Mouse (Mus musculus) adrenal gland, postnatal 10 days (tissue): Measurements from ENCODE around the gene Tfr2. TPM values are rescaled to one million over a fixed set of nuclear protein-coding genes. Genes with fewer than 3 reads are reported as not detected.
A peak's percentile ranks its signal among the peaks of the same experiment; 100 is the strongest.

ENCODE experiments used
- DNase-seq: peaks from one replicate; pipeline ENCODE4 v3.0.0; 2021; ENCODE audit warnings: mixed read lengths
- long read RNA-seq, 2 experiments: library from polyadenylated mRNA; stranded (forward); transcript quantifications; one replicate each; pipeline ENCODE4 v2.0.0; 2021
- total RNA-seq, 2 experiments: library from RNA; stranded (reverse); gene quantifications; 2 replicates each; pipeline ENCODE4 v1.2.3; 2021

Gene Tfr2
- total RNA-seq = 10 to 100 TPM; 18.8 to 42.1 TPM
- long read RNA-seq, experiment 1, transcript Tfr2-201 (20 exons, 2,926 nt) = major isoform, 11 of 68 reads
- long read RNA-seq, experiment 1, partial matches to known transcripts = 39 of 68 reads
- long read RNA-seq, experiment 1, other reads (novel, unspliced or antisense) = 8 of 68 reads
- long read RNA-seq, experiment 2, partial matches to known transcripts = 0 of 1 reads
- long read RNA-seq, experiment 2, other reads (novel, unspliced or antisense) = 0 of 1 reads

DNA sequence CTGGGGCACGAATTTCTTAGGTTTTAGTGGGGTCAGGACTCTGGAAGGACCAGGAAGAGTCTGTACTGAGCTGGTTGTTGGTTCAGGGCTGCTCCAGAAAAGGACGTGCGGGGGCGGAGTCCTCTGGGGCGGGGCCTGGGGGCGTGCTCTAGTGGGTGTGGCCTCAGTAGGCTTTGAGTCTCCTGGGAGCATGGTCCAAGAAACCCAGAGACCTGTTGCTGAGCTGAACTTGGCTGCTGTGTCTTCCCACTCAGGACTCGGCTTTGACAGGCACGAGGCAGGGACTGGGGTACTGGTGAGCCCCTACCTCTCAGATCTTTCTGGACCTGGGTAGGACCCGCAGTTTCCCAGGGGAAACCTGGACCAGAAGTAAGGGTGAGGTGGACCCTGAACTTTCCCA, at the start of gene Tfr2:
Gene Tfr2 (plus strand): TSS at position 176 of the 400 bp plus-strand sequence.
- DNase-seq = peak; percentile 79

DNA sequence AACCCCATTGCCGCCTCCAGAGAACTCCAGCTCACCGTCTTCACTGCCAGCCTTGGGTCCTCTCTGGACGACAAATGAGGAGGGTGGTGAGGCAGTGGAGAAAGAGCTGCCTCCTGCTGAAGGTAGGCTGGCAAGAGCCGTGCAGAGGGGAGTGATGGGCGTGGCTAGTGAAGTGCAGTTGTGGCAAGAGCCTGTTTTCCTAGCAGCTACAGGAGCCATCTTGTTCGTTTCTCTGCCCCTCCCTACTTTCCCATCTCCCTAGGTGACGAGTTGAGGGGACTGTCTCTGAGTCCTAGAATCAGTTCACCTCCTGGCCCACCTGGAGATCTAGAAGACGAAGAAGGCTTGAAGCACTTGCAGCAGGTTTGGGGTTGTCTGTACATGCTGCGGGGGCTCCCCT, 47.8 kb upstream of the Tfr2 start:
- no peak for DNase-seq

DNA sequence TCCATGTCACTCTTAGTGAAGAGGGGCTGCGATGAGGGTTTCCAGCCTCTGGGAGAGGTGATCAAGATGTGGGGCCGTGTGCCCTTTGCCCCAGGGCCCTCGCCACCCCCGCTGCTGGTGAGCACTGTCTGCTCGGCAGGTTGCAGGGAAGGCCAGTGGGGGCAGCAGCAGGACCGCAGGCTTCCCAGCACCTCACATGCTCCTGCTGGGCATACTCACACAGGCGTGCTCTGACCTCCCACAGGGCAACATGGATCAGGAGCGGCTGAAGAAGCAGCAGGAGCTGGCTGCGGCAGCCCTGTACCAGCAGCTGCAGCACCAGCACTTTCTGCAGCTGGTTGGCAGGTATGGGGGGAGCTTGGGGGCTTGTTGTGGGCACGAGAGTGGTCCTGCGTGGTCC, 46.9 kb upstream of the Tfr2 start:
- DNase-seq = no peak

DNA sequence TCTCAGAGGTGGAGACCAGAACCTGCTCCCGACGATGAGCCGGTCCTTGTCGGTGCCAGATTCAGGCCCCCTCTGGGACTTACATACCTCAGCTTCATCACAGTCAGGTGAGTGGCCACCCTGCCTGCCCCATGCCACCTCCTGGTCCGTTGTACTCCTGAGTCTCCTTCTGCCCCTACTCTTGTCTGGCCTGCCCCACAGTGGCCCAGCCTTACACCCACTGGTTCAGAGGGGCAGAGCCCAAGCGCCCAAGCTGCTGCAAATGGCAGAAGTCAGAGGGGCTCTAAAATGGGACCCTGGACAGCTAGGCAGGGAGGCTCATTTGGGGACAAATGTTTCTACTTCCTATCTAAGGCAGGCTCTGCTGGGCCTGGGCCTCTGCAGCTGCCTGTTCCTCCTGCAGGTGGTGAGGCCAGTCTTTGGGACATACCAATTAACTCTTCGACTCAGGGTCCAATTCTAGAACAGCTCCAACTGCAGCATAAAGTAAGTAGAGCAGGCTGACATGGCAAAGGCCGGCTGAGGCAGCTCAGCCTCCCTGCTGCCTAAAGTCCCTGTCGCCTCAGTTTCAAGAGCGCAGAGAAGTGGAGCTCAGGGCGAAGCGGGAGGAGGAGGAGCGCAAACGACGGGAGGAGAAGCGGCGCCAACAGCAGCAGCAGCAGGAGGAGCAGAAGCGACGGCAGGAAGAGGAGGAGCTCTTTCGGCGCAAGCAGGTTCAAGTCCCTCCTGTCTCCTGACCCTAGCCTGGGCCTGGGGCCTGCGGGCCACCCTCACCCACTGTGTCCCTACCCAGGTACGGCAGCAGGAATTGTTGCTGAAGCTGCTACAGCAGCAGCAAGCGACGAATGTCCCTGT, 46.0 kb upstream of the Tfr2 start:
- DNase-seq = no peak

DNA sequence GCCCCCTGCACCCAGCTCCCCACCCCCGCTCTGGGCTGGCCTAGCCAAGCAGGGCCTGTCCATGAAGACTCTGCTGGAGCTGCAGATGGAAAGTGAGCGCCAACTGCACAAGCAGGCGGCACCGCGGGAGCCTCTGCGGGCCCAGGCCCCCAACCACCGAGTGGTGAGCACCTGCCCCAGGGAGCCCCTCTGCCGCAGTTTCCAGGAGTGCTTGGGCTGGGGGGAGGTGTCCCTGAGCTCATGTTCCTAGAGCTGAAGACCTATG, 45.5 kb upstream of the Tfr2 start:
- no peak for DNase-seq

DNA sequence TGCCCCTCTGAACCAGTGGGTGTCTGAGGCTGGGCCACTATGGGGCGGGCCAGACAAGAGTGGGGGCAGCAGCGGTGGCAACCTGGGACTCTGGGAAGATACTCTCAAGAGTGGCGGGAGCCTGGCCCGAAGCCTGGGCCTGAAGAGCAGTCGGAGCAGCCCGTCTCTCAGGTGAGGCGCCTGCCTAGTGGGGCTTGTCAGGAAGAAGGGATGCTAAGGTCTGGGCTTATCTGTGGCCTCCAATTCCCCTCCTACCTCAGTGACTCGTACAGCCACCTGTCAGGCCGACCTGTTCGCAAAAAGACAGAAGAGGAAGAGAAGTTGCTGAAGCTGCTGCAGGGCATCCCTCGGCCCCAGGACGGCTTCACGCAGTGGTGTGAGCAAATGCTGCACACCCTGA, 45.0 kb upstream of the Tfr2 start:
- DNase-seq = no peak

DNA sequence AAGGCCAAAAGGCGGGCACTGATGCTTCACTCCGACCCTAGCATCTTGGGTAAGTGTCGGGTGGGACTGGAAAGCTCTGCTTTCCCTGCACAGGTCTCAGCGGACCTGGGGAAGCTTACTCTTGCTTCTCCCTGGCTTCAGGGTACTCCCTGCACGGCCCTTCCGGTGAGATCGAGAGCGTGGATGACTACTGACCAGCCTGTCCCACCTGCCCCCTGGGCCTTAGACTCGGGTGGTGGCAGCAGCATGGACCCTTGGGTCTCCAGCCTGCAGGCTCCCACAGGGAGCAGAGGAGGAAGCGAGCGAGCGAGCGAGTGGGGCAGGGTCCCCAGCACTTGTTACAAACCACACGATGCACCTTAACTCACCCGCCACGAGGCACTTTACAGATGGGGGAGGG, 44.1 kb upstream of the Tfr2 start:
- DNase-seq = no peak

DNA sequence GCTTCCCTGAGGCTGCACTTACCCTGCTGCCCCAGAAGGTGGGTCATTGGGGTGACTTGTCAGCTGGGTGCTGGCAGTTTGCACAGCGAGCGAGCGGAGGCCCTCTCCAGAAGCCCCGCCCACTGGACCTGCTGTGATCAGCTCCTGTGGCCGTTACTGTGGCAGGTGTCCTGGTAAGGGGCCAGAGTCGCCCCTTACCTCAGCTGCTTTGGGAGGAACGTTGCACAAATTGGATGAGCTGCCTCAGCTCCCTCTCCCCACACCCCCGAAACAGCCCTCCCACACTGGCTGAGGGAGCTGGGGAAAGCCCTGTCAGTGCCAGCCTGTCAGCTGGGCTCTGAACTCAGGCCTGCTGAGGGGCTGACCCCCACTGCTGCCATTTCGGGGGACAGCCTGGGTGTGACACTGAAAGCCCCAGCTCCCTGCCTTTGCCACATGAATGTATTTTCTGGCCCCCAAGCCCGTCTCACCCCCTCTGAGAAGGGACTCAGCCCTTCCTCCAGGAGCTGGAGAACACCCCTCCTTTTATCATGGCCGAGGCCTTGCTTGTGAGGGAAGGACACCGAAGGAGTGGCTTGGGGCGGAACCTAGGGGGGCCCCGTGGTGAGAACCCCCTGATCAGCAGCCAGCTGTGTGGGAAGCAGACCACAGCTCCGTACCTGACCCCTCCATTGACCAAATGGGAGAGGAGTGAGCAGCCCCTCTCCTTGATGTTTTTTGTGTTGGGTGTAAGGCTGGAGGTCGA, 43.3 kb upstream of the Tfr2 start:
- peak; percentile 67 for DNase-seq

DNA sequence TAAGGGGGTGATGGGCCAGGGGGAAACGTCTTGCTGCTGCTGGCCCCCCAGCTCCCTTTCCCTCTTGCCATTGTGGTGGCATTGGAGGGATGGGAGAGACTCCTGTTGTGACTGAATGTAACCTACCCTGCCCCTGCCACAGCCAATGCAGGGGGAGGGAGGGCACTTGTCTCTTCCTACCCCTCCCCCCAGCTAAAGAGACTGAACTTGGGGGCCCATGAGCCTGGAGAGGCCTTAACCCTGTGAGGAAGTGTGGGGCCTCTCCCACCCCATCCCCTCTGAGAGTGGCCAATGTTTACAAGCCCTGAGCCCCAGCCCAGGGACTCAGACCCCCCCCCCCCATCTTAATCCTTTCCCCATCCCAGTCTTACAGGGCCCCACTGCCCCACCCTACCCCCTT, 42.2 kb upstream of the Tfr2 start:
- no peak for DNase-seq

DNA sequence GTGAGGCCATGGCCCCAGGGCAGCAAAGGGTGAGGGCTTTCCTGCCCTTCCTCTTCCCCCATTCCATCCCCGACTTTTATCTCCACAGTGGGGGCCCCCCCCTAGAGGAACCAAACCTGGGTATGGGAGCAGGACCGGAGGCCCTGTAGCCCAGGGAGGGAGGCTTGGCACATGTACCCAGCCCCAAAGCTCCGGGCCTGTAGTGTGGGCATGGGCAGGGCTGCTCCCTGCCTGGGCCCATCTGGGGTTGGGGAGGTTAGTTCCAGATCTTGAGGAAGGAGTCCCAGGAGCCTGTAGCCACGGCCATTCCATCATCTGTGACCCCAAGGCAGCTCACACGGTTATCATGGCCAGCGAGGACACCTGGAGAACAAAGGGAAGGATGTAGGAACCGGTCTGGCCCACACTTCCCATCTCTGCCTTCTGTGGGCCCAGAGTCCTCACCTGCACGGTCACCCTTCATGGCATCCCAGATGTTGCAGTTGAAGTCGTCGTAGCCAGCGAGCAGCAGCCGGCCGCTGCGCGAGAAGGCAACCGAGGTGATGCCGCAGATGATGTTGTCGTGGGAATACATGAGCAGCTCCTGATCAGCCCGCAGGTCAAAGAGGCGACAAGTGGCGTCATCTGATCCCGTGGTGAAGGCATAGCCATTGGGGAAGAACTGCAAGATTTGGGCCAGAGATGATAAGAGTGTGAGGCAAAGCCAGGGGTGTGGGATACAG, 41.2 kb upstream of the Tfr2 start:
- no peak for DNase-seq

DNA sequence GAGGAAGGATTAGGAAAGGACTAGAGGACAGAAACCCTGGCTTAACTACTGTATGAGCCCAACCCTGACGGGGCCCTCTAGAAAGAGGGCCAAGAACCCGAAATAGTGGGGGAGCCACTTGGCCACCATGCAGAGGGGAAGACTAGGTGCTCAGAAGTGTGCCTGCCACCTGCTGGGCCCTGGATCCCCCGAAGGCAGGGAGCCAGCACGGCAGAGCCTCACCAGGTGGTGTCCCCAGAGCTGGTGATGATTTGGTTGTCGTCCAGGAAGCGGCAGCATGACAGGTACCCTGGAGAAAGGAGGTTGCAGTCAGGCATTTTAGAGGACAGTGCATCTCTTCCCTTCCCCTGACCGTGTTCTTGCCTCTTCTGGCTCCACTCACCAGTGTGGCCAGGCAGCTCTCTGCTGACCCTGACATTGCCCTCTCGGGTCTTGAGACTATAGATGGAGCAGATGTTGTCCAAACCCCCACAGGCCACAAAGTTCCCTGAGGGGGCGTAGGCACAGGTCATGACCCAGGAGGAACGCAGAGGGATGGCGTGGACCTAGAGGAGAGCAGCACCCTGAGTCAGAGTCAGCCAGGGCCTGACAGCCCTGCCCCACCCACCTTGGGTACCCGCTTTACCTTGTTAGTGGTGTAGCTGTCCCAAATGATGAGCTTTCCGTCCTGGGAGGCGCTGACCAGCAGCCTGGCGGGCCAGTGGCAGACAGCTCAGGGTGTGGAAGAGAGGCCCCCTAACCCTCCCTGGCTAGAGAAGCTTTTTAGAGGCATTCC, 40.2 kb upstream of the Tfr2 start:
- DNase-seq = no peak

DNA sequence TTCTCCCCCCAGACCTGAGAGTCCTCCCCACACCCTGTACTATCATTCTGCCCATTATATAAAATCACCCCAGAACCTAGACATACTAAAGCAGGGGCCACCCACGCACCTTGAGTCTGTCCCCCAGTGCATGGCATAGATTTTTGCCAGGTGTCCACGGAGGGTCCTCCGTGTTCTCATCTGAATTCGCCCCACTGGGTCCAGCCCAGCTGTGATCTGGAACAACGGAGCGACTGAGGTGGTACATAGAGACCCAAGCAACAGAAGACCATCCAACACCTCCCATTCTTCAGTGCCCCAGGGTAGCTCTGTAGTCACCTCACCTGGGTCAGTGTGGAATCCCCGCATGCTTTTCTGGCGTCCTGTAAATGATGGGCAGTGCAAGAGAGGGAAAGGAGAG, 39.6 kb upstream of the Tfr2 start:
- no peak for DNase-seq

DNA sequence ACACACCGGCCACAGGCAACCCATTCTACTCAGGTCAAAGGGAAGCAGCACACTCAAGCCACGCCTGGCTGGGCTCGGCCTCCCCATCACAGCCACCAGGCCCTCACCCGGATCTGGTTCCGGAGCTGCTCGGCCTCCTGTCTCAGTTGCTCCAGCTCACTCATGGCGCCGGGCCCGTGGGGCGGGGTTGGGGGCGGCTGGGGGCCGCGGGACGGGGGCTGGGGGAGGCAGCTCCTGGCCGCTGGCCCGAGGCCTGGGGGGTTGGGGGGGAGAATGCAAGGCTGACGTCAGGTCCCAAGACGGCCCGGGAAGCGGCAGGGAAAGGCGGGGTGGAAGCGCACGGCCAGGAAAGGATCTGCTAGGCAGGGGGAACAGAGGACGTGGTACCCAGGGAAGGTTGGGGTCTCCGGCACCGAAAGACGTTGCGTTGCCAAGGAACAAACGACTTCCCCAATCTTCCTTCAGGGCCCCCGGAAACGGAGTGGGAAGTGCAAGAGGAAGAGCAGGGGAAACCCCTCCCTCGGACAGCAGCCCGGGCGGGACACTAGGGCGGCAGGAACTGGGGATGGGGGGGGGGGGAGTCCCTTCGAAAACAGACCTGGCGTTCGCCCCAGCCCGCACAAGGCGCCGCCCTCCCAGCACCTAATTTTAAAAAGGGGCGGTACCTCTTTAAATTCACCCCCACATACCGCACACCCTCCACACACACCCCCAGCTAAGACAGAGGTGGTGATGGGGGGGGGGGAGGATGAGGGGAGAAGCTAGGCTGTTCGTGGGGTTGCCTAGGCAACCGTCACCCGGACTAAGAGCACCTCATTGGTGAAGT, 38.8 kb upstream of the Tfr2 start:
- DNase-seq = peak; percentile 80

DNA sequence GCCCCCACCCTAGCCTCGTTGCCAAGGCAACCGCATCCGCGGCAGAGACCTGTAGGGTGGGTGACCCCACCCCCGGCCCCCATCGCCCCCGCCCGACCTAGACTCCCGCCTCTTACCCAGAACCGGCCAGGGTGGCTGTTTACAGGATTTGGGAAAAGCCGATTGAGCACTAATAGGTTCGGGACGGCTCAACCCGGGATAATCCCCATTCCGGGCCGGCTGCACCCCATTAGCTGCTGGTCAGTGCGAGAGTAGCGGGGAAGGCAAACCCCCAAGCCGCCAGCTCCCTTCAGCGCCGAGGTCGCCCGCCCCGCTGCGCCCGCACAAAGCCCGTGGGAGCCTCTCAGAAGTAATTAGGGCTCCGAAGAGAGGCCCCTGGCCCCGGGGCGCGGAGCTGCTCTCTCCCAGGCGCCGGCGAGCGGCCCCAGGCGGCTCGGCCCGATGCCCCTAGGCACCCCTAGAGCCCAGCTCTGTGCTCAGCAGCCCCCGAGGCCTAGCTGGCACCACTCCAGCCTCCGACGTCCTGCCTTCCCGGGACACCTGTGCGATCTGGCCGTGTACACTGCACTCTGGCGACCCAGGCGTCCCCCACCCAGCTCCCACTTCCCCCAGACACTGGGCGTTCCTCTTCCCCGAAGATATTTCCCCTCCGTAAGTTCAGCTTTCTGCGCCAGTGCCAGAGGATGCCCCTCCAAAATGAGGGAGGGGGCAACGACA, 38.1 kb upstream of the Tfr2 start:
- peak; percentile 80 for DNase-seq

DNA sequence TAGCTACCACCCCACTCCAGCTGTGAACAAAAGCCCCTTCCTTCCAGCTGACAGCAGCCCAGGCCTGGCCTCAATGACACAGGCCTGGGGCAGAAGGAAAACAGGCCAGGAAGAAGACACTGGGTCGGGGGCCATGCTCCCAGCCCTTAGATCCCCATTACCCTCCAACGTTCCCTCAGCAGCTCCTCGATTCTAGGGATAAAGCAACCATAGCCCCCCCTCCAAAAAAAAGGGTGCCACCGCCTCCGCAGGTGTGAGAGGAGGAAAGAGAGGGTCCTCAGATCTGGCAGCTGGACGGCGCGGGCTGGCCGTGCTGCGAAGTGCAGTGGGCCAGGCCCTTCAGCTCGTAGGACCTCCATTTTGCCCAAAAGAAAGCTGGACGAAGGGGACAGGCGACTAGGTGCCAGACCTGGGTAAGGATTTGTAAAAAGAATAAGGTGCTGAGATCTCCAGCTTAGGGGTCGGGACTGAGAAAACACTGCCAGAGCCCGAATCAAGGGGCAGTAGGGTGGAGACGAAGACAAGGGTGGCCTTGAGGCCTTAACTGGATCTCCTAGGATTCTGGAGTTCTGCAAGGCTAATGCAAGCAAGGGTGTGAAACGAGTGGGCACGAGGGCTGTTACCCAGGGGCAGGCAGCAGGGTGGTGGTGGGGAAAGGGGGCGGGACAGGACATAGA, 37.4 kb upstream of the Tfr2 start:
- no peak for DNase-seq

DNA sequence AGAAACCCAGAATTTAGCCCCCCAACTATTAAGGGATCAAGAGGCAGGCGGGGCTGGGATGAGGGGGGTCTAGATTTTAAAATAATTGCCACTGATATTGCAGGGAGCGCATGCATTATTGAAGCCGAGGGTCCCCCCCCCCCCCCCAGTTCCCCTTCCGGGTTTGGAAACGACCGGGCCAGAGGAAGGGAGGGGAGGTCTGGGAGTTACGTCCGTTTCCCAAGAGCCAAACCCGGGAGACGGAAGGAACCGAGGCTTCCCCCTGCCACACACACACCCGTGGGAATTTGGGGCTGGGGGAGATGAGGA, 36.9 kb upstream of the Tfr2 start:
- DNase-seq = no peak

DNA sequence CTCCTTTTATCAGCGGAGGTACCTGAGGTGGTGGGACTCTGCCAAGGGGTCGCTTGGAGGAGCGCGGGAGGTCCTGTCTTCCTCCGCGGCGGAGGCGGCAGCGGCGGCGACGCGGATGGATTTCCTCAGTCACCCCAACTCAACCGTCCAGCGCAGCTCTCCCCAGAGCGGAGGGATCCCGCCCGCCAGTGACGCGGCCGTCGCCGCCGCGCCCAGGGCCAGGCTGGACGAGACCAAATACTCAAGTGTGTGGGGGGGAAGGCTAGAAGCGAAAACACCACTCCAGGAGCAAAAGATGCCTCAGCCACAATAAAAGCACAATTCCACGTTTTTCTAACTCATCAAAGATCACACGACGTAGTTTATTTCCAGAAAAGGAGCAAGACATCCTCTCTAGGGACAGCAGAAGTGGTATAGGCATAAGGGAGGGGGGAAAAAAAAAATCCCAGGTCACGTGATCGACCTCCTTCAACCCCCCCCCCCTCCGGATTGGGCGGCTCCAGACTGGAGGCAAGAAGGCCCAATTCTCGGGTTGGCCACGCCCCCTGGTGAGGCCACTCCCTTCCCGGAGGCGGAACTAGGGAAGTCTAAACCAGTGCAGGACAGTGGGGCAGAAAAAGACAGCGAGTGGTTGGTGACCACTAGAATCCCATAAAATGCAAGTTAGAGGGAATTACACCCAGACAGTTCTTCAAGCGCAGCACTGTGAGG, 36.4 kb upstream of the Tfr2 start, which contains the start of the genes Epo and Gnb2:
Gene Epo (minus strand): TSS at position 126 of the 711 bp plus-strand sequence.
Gene Gnb2 (minus strand): TSS at position 394 of the 711 bp plus-strand sequence.
- peak; percentile 99 for DNase-seq

DNA sequence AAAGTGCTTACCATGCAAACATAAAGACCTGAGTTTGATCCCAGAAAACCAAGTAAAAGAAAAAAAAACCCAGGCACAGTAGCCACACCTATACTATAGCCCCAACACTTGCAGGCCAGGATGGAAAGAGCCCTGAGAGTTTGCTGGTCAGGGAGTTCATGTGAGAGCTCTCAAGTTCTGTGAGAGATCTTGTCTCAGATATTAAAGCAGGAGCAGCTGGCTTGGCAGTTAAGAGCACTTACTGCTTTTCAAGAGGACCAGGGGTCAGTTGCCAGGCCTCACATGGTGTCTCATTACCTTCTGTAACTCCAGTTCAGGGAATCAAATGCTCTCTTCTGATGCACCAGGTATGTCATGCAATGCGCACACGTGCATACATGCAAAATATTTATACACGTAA, 34.9 kb upstream of the Tfr2 start:
- DNase-seq = no peak

DNA sequence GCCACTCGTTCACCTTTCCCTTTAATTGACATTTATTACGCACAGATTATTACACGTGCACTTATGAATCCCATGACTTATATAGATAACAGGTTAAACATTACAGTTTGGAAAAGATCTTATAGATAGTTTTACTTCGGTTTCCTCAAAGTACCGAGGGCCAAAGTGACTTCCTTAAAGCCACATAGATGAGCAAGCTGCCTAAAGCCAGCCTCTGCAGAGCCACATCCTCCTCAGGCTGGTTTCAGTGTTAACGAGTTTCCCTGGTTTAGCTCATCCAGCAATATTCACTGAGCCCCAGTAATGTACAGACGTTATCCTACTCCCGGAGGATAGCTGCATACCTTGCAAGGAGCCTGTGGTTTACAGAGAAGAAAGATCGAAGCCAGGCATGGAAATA, 34.3 kb upstream of the Tfr2 start:
- DNase-seq = no peak
